ENCODE assay signal across 20 mouse cellular contexts in genomic region chr6:31204434-31204833, GRCm38 (mm10).
DNase-seq lines count a peak whose midpoint lies in the region; TF ChIP-seq lines count a peak whose summit lies in the region.
"Had no signal": no experiment of that assay in that cellular context is flagged by ENCODE, and none has a peak within 500 bp of the region (broad histone marks: within the 10 kb centered on the region; RNA-seq: fewer than 3 reads in every experiment).

No protein-coding gene starts in this region.

- intact Hi-C loops in gastrocnemius, adult 2 months (cut with DNase I), result no loop called here
- intact Hi-C loops in gastrocnemius, postnatal 36 days (cut with DNase I), result no loop called here

- TF ChIP-seq CTCF in gastrocnemius, adult 2 months (IDR thresholded peaks at IDR 0.05), result no peak
- TF ChIP-seq CTCF in layer of hippocampus, adult 2 months (conservative IDR thresholded peaks at IDR 0.05), result 0 out of 2 replicates have a peak, but pooled peaks have one; percentile 1

- peak; percentile 5 for DNase-seq in gastrocnemius, adult 2 months
- no peak for DNase-seq in gastrocnemius, postnatal 36 days
- DNase-seq in layer of hippocampus, adult 2 months (ENCODE audit: low spot score in 2 of 2), result no peak
- DNase-seq in layer of hippocampus, postnatal 36 days, result no peak
- DNase-seq in fat pad, adult 2 months (ENCODE audit: extremely low read depth, low read depth, low spot score), result peak; percentile 52
- DNase-seq in frontal cortex, postnatal 36 days (ENCODE audit: low spot score in 2 of 2), result no peak
- DNase-seq: adrenal gland, adult 8-10 months; adrenal gland, postnatal 25 days; cerebellum, adult 11-12 months; cerebellum, adult 9-10 months; cerebellum, postnatal 14 days; forebrain, postnatal 0 days; gastrocnemius, postnatal 10 days; heart, adult 18-20 months; heart, postnatal 14 days; heart, postnatal 4 days had no signal

- no peak overlapping the region; the same call in 1 of the 2 replicates for H3K27ac ChIP-seq in gastrocnemius, adult 2 months
- peak overlapping the region; percentile 82 for H3K27ac ChIP-seq in layer of hippocampus, adult 2 months
- H3K27ac ChIP-seq: heart, embryonic 15.5 days; hindbrain, embryonic 14.5 days; hindbrain, postnatal 0 days had no signal

- no peak overlapping the region for H3K4me3 ChIP-seq in gastrocnemius, adult 2 months
- no peak overlapping the region for H3K4me3 ChIP-seq in layer of hippocampus, adult 2 months
- H3K4me3 ChIP-seq: heart, embryonic 12.5 days; heart, embryonic 15.5 days had no signal

Comparison
In these comparisons a context has a peak if more than half of its experiments do, and no peak if none do; other contexts are left out.
1. DNase-seq: peak in gastrocnemius, adult 2 months (single experiment) and fat pad, adult 2 months (single experiment); none in gastrocnemius, postnatal 36 days (0 of 2), layer of hippocampus, adult 2 months (0 of 2), layer of hippocampus, postnatal 36 days (0 of 2) and frontal cortex, postnatal 36 days (0 of 2).